Mouse (Mus musculus): ENCODE measurements at regions not wholly inside any gene's neighbourhood (a gene's known extent, or its start where the extent isn't known, plus 50 kb on each side); places are given as distances from the start of the nearest gene placed in this dataset.

GRCm38 (mm10) chr8:34483212-34483611, 371.7 kb upstream of the Gm10131 start:
- Histone ChIP-seq H3K36me3 (ENCODE audit: control insufficient read depth, insufficient read depth, low read length, poor library complexity, severe bottlenecking) (no peaks in the 10 kb centered on the region), H3K9me3 (ENCODE audit: control insufficient read depth, insufficient read depth, low read depth, low read length) (no peaks in the 10 kb centered on the region), H3K4me1 (ENCODE audit: control insufficient read depth in 2 of 2, insufficient read depth in 2 of 2, low read length in 2 of 2, poor library complexity in 1 of 2) (no peaks in the 10 kb centered on the region), H3K27ac (ENCODE audit: insufficient read depth, low read depth, low read length, poor library complexity, severe bottlenecking) (no peak overlapping the region), H3K4me3 (ENCODE audit: insufficient read depth in 1 of 2, low read depth in 1 of 2, low read length in 2 of 2, poor library complexity in 1 of 2, severe bottlenecking in 1 of 2) (no peak overlapping the region), H3K9ac (ENCODE audit: insufficient read depth, low read depth, low read length, poor library complexity, severe bottlenecking) (no peak overlapping the region)
- no peak for DNase-seq (ENCODE audit: low read depth, low spot score)
- TF ChIP-seq ZNF384 (IDR thresholded peaks at IDR 0.05; ENCODE audit: low read depth, low read length) (no peak), CHD2 (IDR thresholded peaks at IDR 0.05; ENCODE audit: low read depth, low read length) (no peak), MAFK (IDR thresholded peaks at IDR 0.05; ENCODE audit: insufficient read depth, low read depth, low read length) (no peak), ZC3H11A (IDR thresholded peaks at IDR 0.05; ENCODE audit: borderline replicate concordance, low read depth, low read length) (no peak), HCFC1 (IDR thresholded peaks at IDR 0.05; ENCODE audit: borderline replicate concordance, insufficient read depth, low read length) (no peak)
- in situ Hi-C loops (cut with MboI; ENCODE audit: low sequenced_read_pairs in 2 of 2, unreplicated experiment in 2 of 2) = loop anchor here (5.0 to 10.0 kb wide), 2 partner anchors 329 to 332 kb away; no protein-coding TSS in a partner anchor

GRCm38 (mm10) chr8:34482676-34483075, 371.1 kb upstream of the Gm10131 start:
- in situ Hi-C loops (cut with MboI; ENCODE audit: low sequenced_read_pairs in 2 of 2, unreplicated experiment in 2 of 2) = loop anchor here (5.0 to 10.0 kb wide), 2 partner anchors 330 to 332 kb away; no protein-coding TSS in a partner anchor

GRCm38 (mm10) chr8:34480496-34480895, 369.0 kb upstream of the Gm10131 start:
- H3K4me1 ChIP-seq (ENCODE audit: control insufficient read depth in 2 of 2, insufficient read depth in 2 of 2, low read length in 2 of 2, poor library complexity in 1 of 2) = no peaks in the 10 kb centered on the region
- no peaks in the 10 kb centered on the region for H3K36me3 ChIP-seq (ENCODE audit: control insufficient read depth, insufficient read depth, low read length, poor library complexity, severe bottlenecking)
- H3K27ac ChIP-seq (ENCODE audit: insufficient read depth, low read depth, low read length, poor library complexity, severe bottlenecking) = no peak overlapping the region
- in situ Hi-C loops (cut with MboI; ENCODE audit: low sequenced_read_pairs in 2 of 2, unreplicated experiment in 2 of 2) = loop anchor here (5.0 to 10.0 kb wide), 2 partner anchors 332 to 334 kb away; no protein-coding TSS in a partner anchor
- TF ChIP-seq ZNF384 (IDR thresholded peaks at IDR 0.05; ENCODE audit: low read depth, low read length) (no peak), HCFC1 (IDR thresholded peaks at IDR 0.05; ENCODE audit: borderline replicate concordance, insufficient read depth, low read length) (no peak), CHD2 (IDR thresholded peaks at IDR 0.05; ENCODE audit: low read depth, low read length) (no peak), MAFK (IDR thresholded peaks at IDR 0.05; ENCODE audit: insufficient read depth, low read depth, low read length) (no peak), ZC3H11A (IDR thresholded peaks at IDR 0.05; ENCODE audit: borderline replicate concordance, low read depth, low read length) (no peak)
- no peak overlapping the region for H3K9ac ChIP-seq (ENCODE audit: insufficient read depth, low read depth, low read length, poor library complexity, severe bottlenecking)
- H3K4me3 ChIP-seq (ENCODE audit: insufficient read depth in 1 of 2, low read depth in 1 of 2, low read length in 2 of 2, poor library complexity in 1 of 2, severe bottlenecking in 1 of 2) = no peak overlapping the region
- no peaks in the 10 kb centered on the region for H3K9me3 ChIP-seq (ENCODE audit: control insufficient read depth, insufficient read depth, low read depth, low read length)
- DNase-seq (ENCODE audit: low read depth, low spot score) = no peak

More at GRCm38 (mm10) chr8:34482676-34483075, 371.1 kb upstream of the Gm10131 start:
- no peaks in the 10 kb centered on the region for H3K36me3 ChIP-seq (ENCODE audit: control insufficient read depth, insufficient read depth, low read length, poor library complexity, severe bottlenecking)
- no peaks in the 10 kb centered on the region for H3K9me3 ChIP-seq (ENCODE audit: control insufficient read depth, insufficient read depth, low read depth, low read length)
- H3K4me3 ChIP-seq (ENCODE audit: insufficient read depth in 1 of 2, low read depth in 1 of 2, low read length in 2 of 2, poor library complexity in 1 of 2, severe bottlenecking in 1 of 2) = no peak overlapping the region
- no peaks in the 10 kb centered on the region for H3K4me1 ChIP-seq (ENCODE audit: control insufficient read depth in 2 of 2, insufficient read depth in 2 of 2, low read length in 2 of 2, poor library complexity in 1 of 2)
- H3K9ac ChIP-seq (ENCODE audit: insufficient read depth, low read depth, low read length, poor library complexity, severe bottlenecking) = no peak overlapping the region
- TF ChIP-seq HCFC1 (IDR thresholded peaks at IDR 0.05; ENCODE audit: borderline replicate concordance, insufficient read depth, low read length) = no peak
- no peak for TF ChIP-seq MAFK (IDR thresholded peaks at IDR 0.05; ENCODE audit: insufficient read depth, low read depth, low read length)
- no peak for TF ChIP-seq ZC3H11A (IDR thresholded peaks at IDR 0.05; ENCODE audit: borderline replicate concordance, low read depth, low read length)
- no peak for TF ChIP-seq CHD2 (IDR thresholded peaks at IDR 0.05; ENCODE audit: low read depth, low read length)
- TF ChIP-seq ZNF384 (IDR thresholded peaks at IDR 0.05; ENCODE audit: low read depth, low read length) = no peak
- no peak for DNase-seq (ENCODE audit: low read depth, low spot score)
- no peak overlapping the region for H3K27ac ChIP-seq (ENCODE audit: insufficient read depth, low read depth, low read length, poor library complexity, severe bottlenecking)

GRCm38 (mm10) chr8:34478891-34479290, 367.4 kb upstream of the Gm10131 start:
- no peak overlapping the region for H3K4me3 ChIP-seq (ENCODE audit: insufficient read depth in 1 of 2, low read depth in 1 of 2, low read length in 2 of 2, poor library complexity in 1 of 2, severe bottlenecking in 1 of 2)
- in situ Hi-C loops (cut with MboI; ENCODE audit: low sequenced_read_pairs in 2 of 2, unreplicated experiment in 2 of 2) = no loop called here
- H3K4me1 ChIP-seq (ENCODE audit: control insufficient read depth in 2 of 2, insufficient read depth in 2 of 2, low read length in 2 of 2, poor library complexity in 1 of 2) = no peaks in the 10 kb centered on the region
- H3K9me3 ChIP-seq (ENCODE audit: control insufficient read depth, insufficient read depth, low read depth, low read length) = no peaks in the 10 kb centered on the region
- no peaks in the 10 kb centered on the region for H3K36me3 ChIP-seq (ENCODE audit: control insufficient read depth, insufficient read depth, low read length, poor library complexity, severe bottlenecking)
- DNase-seq (ENCODE audit: low read depth, low spot score) = no peak
- TF ChIP-seq CHD2 (IDR thresholded peaks at IDR 0.05; ENCODE audit: low read depth, low read length) (no peak), ZC3H11A (IDR thresholded peaks at IDR 0.05; ENCODE audit: borderline replicate concordance, low read depth, low read length) (no peak), MAFK (IDR thresholded peaks at IDR 0.05; ENCODE audit: insufficient read depth, low read depth, low read length) (no peak), ZNF384 (IDR thresholded peaks at IDR 0.05; ENCODE audit: low read depth, low read length) (no peak), HCFC1 (IDR thresholded peaks at IDR 0.05; ENCODE audit: borderline replicate concordance, insufficient read depth, low read length) (no peak)
- no peak overlapping the region for H3K27ac ChIP-seq (ENCODE audit: insufficient read depth, low read depth, low read length, poor library complexity, severe bottlenecking)
- no peak overlapping the region for H3K9ac ChIP-seq (ENCODE audit: insufficient read depth, low read depth, low read length, poor library complexity, severe bottlenecking)

All from ES-E14 (cell line).